Mouse (Mus musculus) liver, embryonic 13.5 days (tissue): ENCODE results near the gene Olfr1513. TPM values are rescaled to one million over a fixed set of nuclear protein-coding genes. Genes with fewer than 3 reads are reported as not detected.
"Not testable (repeated sequence)": the region's sequence is repeated elsewhere in the genome, so short reads cannot be mapped to it uniquely, and the experiment has no call there.

Experiments used
- ATAC-seq: fragments of 200-750 bp; cut with Nextera tagmentation; 2 replicates; pipeline ENCODE4 v1.8.0; 2017; ENCODE audit warnings: low read depth, mild to moderate bottlenecking, moderate number of reproducible peaks, moderate library complexity
- DNase-seq: peaks from one replicate; pipeline ENCODE4 v3.0.0; 2022
- H3K27ac ChIP-seq: fragments of 300-500 bp; sonication (generic); 2 replicates; pipeline ENCODE4 v1.5.1; 2015; ENCODE audit warnings: moderate library complexity, mild to moderate bottlenecking, inconsistent platforms
- H3K27me3 ChIP-seq: fragments of 300-500 bp; sonication (generic); 2 replicates; pipeline ENCODE4 v1.6.1; 2015; ENCODE audit warnings: mild to moderate bottlenecking, inconsistent platforms
- H3K36me3 ChIP-seq: fragments of 300-500 bp; sonication (generic); 2 replicates; pipeline ENCODE4 v1.6.1; 2015; ENCODE audit warnings: mild to moderate bottlenecking, inconsistent platforms
- H3K4me1 ChIP-seq: fragments of 300-500 bp; sonication (generic); replicated peaks from 2 replicates; pipeline ENCODE4 v1.6.1; 2015; ENCODE audit warnings: inconsistent platforms
- H3K4me2 ChIP-seq: fragments of 300-500 bp; sonication (generic); 2 replicates; pipeline ENCODE4 v1.6.1; 2015; ENCODE audit warnings: inconsistent platforms, mild to moderate bottlenecking, moderate library complexity
- H3K4me3 ChIP-seq: fragments of 300-500 bp; sonication (generic); replicated peaks from 2 replicates; pipeline ENCODE4 v1.5.1; 2015; ENCODE audit warnings: mild to moderate bottlenecking, inconsistent platforms
- H3K9ac ChIP-seq: fragments of 300-500 bp; sonication (generic); 2 replicates; pipeline ENCODE4 v1.6.1; 2015; ENCODE audit warnings: mild to moderate bottlenecking, inconsistent platforms
- H3K9me3 ChIP-seq: fragments of 300-500 bp; sonication (generic); replicated peaks from 2 replicates; pipeline ENCODE4 v1.6.1; 2016; ENCODE audit warnings: inconsistent platforms
- WGBS: fragments of 180-500 bp; shearing (Covaris S2); methylation state at CpG from one replicate; pipeline ENCODE4 v1.1.7; 2015; ENCODE audit not compliant: insufficient replicate concordance; 5-methylcytosine and 5-hydroxymethylcytosine counted together
- polyA plus RNA-seq: library from polyadenylated mRNA; unstranded; fragments of >200 nt; fragmentation: Nextera tagmentation; extraction: Ambion mirVana; gene quantifications from 2 replicates; pipeline ENCODE4 v1.2.1, GENCODE M21; 2015

The Olfr1513 gene
- polyA plus RNA-seq, 1 experiment from 2014 or later: not detected

DNA sequence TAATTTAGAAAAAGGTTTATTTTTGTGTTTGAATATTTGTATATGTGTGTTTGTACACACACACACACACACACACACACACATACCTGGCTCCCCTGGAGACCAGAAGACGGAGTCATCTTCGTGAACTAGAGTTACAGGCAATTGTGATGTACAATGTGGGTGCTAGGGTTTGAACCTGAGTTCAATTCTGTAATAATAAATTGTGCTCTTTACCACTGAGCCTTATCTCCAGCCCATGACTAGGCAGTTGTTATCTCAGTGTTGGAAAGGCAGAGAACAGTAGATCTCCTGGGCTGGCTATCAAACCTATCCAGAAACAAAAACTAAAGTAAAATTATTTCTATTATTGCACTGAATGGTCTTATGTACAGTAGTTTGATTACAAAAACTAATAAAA, 50.1 kb downstream of the Olfr1513 start:
- Histone ChIP-seq H3K27ac (peak overlapping the region; percentile 93), H3K36me3 (peaks cover 2% of the 10 kb centered on the region; the same call in 1 of the 2 replicates), H3K4me2 (peak overlapping the region; percentile 88), H3K4me1 (peaks cover 51% of the 10 kb centered on the region), H3K9ac (peak overlapping the region; percentile 41; the same call in 1 of the 2 replicates), H3K9me3 (no peaks in the 10 kb centered on the region), H3K4me3 (peak overlapping the region; percentile 80; the same call in 1 of the 2 replicates), H3K27me3 (no peaks in the 10 kb centered on the region)
- DNase-seq: peak; percentile 24
- WGBS: 71% methylated on average over 2 of the region's 2 CpGs
- peak; percentile 33 for ATAC-seq

DNA sequence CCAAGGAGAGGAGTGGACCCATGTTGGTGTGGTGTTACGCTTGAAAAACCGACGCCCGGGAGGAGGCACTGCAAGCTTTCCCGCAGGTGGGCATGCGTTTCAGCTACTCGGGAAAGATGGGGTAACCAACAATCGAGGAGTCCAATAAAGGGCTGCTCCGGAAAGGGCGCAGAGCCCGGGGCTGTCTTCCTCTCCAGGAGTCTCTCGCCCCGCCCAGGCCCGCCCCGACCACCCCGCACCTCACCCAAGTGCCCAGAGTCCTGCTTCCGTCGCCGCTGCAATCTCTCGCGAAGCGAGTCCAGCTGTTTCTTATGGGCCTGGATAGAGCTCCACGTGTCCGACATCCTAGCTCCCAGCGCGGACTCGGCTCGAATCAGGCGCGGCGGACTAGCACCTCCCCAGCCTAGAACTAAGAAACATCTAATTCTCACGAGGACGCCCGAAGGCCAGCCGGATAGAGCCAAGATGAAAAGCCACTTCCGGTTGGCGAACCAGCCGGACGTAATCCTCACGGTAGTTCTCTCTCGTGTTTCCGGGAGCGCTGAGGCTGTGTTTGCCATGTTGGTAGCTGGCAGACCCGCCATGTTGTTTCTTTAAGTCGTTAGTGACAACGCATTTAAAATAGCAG, 51.5 kb downstream of the Olfr1513 start, which contains the start of gene Mettl3:
Gene Mettl3 (minus strand): TSS at position 485 of the 628 bp plus-strand sequence.
- ATAC-seq (peak; percentile 92), DNase-seq (peak; percentile 80)
- under 1% methylated on average over 46 of the region's 46 CpGs for WGBS
- peak within 1 kb of the TSS; percentile 93 for H3K27ac ChIP-seq
- peaks cover 9% of the 10 kb centered on the region for H3K36me3 ChIP-seq
- H3K4me3 ChIP-seq: peak within 1 kb of the TSS; percentile 80
- peak within 1 kb of the TSS; percentile 83 for H3K9ac ChIP-seq
- H3K27me3 ChIP-seq: no peaks in the 10 kb centered on the region
- no peaks in the 10 kb centered on the region for H3K9me3 ChIP-seq
- H3K4me2 ChIP-seq: peak within 1 kb of the TSS; percentile 88
- H3K4me1 ChIP-seq: peaks cover 51% of the 10 kb centered on the region

DNA sequence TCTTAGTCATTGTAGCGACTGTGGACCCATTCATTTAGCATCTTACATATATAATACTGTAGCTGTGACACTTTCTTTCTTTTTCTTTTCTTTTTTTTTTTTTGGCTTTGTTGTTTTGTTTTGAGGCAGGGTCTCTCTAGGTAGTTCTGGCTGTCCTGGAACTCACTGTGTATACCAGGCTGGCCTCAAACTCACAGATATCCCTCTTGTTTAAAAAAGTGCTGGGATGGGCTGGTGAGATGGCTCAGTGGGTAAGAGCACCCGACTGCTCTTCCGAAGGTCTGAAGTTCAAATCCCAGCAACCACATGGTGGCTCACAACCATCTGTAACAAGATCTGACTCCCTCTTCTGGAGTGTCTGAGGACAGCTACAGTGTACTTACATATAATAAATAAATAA, 52.7 kb downstream of the Olfr1513 start:
- peak overlapping the region; percentile 88 for H3K4me2 ChIP-seq
- 86% methylated on average over 3 of the region's 3 CpGs for WGBS
- H3K9ac ChIP-seq: not testable (repeated sequence)

More for the DNA sequence above, 52.7 kb downstream of the Olfr1513 start:
- Histone ChIP-seq H3K36me3 (peaks cover 19% of the 10 kb centered on the region), H3K4me3 (peak overlapping the region; percentile 80; the same call in 1 of the 2 replicates), H3K4me1 (peaks cover 43% of the 10 kb centered on the region)
- DNase-seq, ATAC-seq, H3K27me3 ChIP-seq, H3K9me3 ChIP-seq, H3K27ac ChIP-seq: not testable (repeated sequence)

Other genes with a start within 250 kb of the Olfr1513 start
- 63.8 and 64.0 TPM in 2 replicates for gene Rpgrip1, start 245.7 kb downstream of the Olfr1513 start, polyA plus RNA-seq
- gene Supt16, start 159.0 kb downstream of the Olfr1513 start, polyA plus RNA-seq: 45.6 and 51.9 TPM in 2 replicates
- gene Chd8, start 98.6 kb downstream of the Olfr1513 start, polyA plus RNA-seq: 12.1 TPM in 2 replicates
- gene Tox4, start 77.3 kb downstream of the Olfr1513 start, polyA plus RNA-seq: 19.8 and 20.5 TPM in 2 replicates
- gene Rab2b, start 76.9 kb downstream of the Olfr1513 start, polyA plus RNA-seq: 2.6 and 3.0 TPM in 2 replicates
- 20.6 and 21.9 TPM in 2 replicates for gene Mettl3, start 51.3 kb downstream of the Olfr1513 start, polyA plus RNA-seq
- 1.2 and 1.5 TPM in 2 replicates for gene Sall2, start 27.6 kb downstream of the Olfr1513 start, polyA plus RNA-seq
- gene Olfr1512, start 22.8 kb upstream of the Olfr1513 start, polyA plus RNA-seq: not detected in 2 replicates
- gene Olfr1511, start 41.0 kb upstream of the Olfr1513 start, polyA plus RNA-seq: not detected in 2 replicates
- not detected in 2 replicates for gene Olfr1510, start 58.0 kb upstream of the Olfr1513 start, polyA plus RNA-seq
- gene Olfr1509, start 86.6 kb upstream of the Olfr1513 start, polyA plus RNA-seq: not detected in 2 replicates
- gene Olfr1508, start 111.1 kb upstream of the Olfr1513 start, polyA plus RNA-seq: not detected in 2 replicates
- gene Olfr1507, start 139.3 kb upstream of the Olfr1513 start, polyA plus RNA-seq: not detected in 2 replicates